Mouse (Mus musculus) spleen, postnatal 36 days (tissue): ENCODE data around the gene Foxo3.
A peak's percentile ranks its signal among the peaks of the same experiment; 100 is the strongest.

Experiments
- DNase-seq, 2 experiments: peaks; one replicate each; pipeline ENCODE4 v3.0.0; 2022; ENCODE audit warnings: low spot score in 2 of 2, mixed read lengths in 1 of 2

Gene Foxo3

DNA sequence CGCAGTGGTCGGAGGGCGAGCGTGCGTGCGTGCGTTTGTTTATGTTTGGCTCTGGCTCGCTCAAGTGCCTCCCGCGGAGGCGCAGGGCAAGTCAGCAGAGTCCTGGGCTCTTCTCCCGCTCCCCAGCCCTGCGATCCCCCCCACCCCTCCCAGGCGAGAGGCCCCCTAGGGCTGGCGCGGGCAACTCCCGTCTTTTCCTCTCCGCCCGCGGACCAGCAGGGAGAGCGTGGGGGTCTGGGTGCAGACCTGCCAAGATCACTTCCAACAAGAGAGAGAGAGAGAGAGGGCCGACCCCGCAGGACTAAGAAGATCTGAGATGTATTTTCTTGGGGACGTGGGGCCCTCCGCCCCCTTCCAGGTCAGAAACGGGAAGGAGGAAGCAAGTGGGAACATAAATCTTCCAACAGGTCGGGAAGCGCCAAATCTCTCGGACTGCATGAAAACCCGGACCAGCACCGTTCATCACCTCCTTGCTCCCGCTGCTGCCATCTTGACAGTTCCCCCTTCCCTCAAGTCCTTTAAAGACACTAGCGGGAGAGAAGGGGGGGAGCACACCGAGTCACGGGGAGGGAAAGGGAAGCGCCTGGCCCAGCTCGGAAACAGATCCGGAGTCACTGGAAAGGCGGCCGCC lies 569 bp downstream of the Foxo3 start:
- peak in 1 of 2 experiments; percentile 35 for DNase-seq

DNA sequence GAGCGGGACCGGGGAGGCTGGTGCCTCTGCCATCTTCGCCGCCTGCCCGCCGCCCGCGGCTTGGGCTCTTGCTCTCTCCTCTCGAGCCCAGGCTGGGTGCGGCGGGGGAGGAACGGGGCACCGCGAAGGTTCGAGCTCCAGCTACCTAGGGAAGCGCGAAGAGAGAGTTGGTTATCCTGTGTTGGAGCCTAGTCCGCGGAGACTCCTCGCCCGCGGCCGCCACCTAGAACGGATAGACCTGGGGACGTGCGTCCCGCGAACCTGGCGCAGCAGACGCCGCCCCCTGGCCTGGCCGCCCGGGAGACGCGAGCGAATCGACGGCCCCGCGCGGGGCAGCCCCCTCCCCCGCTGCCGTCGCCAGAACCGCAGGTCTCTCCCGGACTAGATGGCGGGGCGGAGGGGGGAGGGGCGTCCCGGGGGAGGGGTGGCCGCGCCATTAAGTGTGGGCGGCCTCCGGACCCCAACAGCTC lies 1.1 kb downstream of the Foxo3 start:
- DNase-seq, result peak; percentile 57 to 62

GRCm38 (mm10) chr10:42274712-42275400 lies 1.7 kb downstream of the Foxo3 start:
- no peak for DNase-seq

- peak; percentile 76 to 79 for DNase-seq
These were observed 2.5 kb downstream of the Foxo3 start for GRCm38 (mm10) chr10:42273760-42274691.

DNA sequence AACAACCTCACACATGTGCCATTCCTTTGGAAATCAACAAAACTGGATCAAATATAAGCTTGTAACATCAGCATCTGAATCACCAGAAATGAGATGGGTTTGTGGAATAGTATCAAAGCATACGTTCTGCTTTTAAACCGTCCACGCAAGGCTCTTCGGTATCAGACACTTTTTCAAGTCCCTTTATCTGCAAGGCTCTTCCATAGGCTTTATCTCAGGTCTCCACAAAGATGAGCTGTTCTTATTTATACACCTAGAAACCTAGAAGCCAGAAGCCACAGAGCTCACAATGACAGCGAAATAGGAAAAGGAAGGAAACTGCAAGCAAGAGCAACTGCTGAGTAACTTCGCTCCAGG lies 3.2 kb downstream of the Foxo3 start:
- DNase-seq, result no peak

GRCm38 (mm10) chr10:42271454-42272230 lies 4.9 kb downstream of the Foxo3 start:
- DNase-seq, result no peak

DNA sequence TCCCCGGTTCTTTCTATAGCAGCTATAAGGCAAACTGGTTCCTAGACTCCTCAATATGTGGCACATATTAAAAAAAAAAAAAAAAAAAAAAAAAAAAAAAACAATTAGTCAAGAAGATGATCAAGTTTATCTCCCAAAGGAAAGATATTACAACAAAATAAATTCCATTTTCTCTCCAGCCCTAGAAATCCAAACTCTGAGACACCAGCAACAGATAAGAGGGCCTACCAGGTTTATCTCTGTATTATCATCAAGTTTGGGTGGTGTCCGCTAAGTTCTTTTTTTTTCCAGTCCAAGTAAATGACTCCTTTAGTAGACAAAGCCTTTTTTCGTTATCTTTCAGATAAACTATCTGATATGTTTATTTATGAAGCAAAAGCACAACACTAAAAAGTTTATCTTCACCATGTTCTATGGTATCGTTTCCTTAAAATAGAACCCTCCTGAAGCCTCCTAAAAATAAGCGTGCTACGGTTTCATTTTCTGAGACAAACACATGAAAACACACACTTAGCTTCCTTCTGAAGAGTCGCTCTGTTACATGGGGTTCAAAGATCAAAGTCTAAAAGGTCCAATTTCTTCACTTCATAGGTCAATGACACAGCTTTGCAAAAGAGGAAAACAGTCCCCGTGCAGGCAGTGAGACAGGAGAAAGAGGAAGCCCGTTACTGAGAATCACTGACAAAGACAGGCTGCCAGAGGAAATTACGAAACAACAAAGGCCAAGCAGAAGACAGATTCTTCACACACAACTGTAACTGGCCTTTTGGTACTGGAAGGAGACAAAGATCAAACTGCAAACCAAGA lies 6.1 kb downstream of the Foxo3 start:
- peak; percentile 74 to 80 for DNase-seq

GRCm38 (mm10) chr10:42269281-42270025 lies 7.1 kb downstream of the Foxo3 start:
- DNase-seq, result peak; percentile 83 to 86

- no peak for DNase-seq
These were observed 8.6 kb downstream of the Foxo3 start for GRCm38 (mm10) chr10:42267811-42268545.

- DNase-seq, result peak; percentile 60 to 79
These were observed 11.4 kb downstream of the Foxo3 start for GRCm38 (mm10) chr10:42265021-42265689.

DNA sequence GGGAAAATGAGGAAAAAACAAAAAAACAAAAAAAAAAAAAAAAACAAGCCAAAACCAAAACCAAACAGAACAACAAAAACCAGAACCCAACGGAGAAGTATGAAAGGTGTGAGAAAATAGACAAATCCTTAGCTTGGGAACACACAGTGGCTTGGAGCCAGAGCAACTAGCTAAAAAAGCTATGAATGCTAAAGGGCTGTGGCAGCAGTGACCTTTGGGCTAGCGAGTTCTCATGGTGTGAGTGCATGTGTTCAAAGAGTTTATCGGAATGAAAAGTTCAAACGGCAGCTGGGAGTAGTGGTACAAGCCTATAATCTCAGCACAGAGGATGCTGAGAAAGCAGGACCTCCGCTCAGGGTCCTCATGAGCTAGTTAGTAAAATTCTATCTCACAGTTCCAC lies 12.4 kb downstream of the Foxo3 start:
- DNase-seq, result no peak

DNA sequence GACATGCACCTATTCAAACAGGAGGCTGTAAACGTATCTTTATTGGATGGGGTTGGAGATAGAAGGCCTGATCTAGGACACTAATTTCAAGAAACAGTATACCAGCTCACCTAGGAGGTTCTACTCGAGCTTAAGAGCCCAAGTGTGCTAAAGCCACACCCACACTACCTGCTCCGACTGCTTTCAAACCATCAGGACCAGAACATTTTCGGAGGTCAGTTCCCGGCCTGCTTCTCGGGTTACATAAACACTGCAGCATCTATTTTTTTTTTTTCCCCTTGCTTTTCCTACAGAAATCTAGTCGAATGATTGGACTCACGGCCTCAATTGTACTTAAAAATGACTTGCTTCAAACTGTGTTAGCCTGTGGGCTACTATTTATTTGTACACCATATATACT lies 12.9 kb downstream of the Foxo3 start:
- DNase-seq, result no peak

DNA sequence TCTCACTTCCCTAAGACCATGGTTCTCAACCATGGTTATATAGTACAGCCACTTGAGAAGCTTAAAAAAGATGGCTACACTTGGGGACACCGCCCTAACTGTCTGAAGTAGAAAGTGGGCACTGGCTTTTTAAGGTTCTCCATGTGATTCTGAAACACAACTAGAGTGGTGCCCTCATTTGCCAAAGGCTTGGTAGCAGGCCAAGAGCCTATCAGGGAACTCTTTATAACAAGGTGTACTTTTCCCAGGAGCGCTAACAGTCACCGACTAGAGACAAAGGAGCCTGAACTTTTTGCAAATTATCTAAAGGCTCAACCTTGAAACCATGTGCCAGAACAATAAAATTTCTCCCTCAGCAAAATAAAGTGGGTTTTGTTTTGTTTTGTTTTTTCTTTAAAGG lies 14.5 kb downstream of the Foxo3 start:
- no peak for DNase-seq

DNA sequence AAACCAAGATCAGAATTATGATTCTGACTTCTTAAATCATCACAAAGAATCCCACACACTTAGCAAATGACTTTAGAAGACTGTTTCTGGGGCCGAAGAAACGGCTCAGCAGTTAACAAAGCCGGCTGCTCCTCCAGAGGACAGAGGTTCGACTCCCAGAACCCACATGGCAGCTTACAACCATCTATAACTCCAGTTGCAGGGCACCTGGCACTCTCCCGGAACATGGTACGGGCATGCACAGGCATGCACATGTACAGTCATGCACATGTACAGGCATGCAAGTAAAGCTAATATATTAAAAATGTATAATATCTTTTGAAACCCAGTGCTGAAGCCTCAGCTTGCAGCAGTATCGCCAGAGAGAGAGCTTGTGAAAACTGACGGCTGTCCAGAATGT lies 15.5 kb downstream of the Foxo3 start:
- DNase-seq, result no peak

- DNase-seq, result peak; percentile 52 to 63
These were observed 16.0 kb downstream of the Foxo3 start for GRCm38 (mm10) chr10:42260523-42260922.

DNA sequence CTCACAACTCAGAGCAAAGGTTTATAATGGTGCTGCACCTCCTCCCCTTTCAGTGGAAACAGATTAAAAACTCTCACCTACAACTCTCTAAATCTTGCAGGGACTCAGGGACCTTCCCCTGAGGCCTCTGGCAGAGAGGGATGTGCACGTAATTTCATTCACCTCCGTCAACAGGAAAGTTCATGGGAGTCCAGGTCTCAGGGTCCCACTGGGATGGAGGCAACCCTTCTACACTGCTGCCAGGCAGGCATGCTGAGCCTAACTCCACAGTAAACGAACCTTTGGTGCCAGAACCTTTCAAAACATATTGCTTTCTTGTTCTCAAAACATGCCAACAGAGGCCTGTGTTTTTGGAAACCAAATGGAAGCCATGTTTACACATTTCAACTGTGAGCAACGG lies 17.0 kb downstream of the Foxo3 start:
- no peak for DNase-seq

DNA sequence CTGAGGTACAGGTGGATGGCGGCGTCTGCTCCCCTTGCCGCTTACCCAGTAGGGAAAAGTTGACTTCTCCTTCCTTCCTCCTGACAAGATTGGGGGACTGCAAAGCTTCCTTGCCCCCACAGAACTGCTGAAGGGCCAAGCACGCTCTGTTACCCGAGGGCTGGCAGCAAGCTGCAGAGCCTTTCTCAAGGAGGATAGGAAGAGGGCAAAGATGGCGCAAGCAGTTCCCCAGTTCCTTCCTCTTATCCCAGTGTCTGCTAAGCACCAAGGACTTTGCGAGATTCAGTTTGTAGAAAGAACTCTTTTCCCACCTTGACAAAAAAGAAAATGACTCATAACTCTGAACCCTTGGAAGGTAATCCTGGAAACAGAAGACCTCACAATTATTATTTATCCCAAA lies 18.6 kb downstream of the Foxo3 start:
- DNase-seq, result no peak

DNA sequence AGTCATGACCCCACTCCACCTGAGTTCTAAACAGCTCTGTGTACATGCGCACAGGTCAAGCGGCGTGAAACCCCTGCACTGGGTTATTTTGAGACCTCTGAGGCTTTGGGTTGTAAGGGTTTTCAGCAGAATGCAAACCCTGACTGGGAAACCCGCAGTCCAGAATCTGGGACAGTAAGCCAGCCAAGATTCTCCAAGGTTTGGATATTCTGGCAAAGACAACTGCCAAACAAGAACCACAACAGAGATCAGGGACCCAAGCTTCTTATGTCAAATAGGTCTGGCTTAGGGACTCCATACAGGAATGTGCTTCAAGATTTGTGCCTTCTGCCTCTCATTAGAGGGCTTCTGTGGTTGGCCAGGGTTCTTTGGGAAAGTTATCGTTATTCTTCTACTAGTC lies 21.8 kb downstream of the Foxo3 start:
- no peak for DNase-seq
